Mouse (Mus musculus) megakaryocyte progenitor cell, adult 5-6 weeks (primary cell): ENCODE measurements at regions not wholly inside any gene's neighbourhood (a gene's known extent, or its start where the extent isn't known, plus 50 kb on each side); places are given as distances from the start of the nearest gene placed in this dataset.

Experiments used
- ATAC-seq: replicated peaks from 2 replicates; pipeline ENCODE4 v1.8.0; 2016; ENCODE audit warnings: mild to moderate bottlenecking, moderate TSS enrichment, inconsistent platforms; ENCODE audit not compliant: poor library complexity

DNA sequence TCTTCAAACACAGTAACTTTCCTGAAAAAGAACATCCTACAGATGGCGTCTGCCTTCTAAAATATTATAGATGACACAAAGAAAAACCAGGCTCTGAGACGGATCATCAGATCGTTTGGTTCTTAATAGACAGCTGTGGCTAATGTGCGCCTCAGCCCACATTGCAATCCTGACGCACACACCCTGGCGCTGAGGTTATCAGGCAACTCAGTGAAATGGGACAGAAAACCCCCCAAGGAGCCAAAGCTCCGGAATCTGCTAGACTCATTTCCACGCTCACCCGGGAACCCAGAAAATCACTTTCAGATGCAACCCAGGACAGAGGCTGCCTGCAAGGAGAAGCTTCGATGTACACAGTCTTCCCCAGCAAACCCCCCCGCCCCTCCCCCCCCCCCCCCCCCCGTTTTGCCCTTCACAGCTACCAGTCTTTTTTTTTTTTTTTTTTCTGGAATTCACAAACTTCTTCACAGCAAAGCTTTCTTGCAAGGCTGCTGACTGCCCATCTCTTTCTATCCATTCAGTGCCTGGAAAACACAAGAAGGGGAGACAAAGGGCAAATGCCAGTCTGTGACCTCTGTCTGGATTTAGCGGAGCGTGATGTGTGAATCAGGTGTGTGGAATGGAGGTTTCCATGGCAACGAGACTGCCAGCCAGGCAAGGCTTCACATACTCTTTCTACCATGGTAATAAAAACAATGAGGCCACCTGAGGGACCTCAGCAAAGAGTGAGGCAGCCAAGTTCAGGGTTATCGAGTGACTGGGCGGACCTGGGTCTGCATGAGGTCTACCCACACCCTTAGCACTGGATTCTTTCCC, 286.9 kb downstream of the Gm11361 start:
- no peak for ATAC-seq

DNA sequence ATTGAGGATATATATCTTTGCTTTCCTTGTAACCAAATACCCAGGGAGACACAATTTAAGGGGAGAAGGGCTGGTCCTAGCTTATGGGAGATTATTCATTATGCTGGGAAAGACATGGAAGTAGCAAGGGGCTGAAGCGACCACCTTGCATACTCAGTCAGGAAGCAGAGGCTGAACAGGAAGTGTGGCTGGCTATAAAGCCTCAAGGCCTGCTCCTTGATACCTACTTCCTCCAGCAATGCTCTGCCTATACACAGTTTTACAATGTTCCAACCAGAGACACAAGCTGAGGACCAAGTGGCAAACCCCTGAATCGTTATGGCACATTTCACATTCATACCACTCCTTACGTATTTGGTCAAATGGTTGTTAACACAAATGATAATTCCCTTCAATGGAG, 284.3 kb downstream of the Gm11361 start:
- peak; percentile 60 for ATAC-seq

DNA sequence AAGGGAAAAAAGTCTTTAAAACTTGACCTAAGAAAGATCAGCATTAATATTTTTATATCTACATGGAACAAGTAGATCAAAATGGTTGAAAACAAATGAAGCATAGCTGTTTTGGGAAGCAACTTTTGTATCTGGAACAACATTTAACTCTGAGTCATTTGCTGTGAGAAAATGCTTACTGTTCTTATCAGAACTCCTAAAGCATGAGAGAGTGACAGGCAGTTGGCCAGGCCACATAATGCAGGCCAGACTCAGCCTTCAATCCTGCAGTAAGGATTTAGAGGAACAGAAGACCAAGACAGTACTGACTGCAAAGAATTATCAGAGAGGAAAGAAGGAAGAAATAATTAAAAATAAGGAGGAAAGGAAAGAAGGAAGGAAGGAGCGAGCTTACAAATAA, 275.8 kb downstream of the Gm11361 start:
- no peak for ATAC-seq

GRCm38 (mm10) chr13:28532278-28532677, 274.9 kb downstream of the Gm11361 start:
- no peak for ATAC-seq

GRCm38 (mm10) chr13:28531534-28531999, 274.2 kb downstream of the Gm11361 start:
- peak; percentile 61 for ATAC-seq

DNA sequence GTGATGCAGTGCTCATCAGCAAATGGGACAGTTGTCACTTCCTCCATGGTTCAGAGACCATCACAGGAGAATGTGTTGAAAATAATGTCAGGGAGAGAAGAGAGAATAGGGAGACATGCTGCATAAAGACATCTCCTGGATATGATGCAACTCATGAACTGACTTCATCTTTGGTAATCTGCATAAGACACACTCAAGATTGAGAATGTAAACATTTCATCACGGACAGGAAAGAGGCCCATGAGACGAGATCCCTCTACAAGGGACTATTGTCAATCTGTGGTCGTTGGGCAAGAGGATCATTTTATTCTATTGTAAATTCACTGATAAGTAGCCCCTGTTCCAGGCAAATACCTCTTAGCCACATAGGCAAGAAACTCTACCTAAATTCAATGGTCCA, 273.6 kb downstream of the Gm11361 start:
- ATAC-seq: peak; percentile 76

DNA sequence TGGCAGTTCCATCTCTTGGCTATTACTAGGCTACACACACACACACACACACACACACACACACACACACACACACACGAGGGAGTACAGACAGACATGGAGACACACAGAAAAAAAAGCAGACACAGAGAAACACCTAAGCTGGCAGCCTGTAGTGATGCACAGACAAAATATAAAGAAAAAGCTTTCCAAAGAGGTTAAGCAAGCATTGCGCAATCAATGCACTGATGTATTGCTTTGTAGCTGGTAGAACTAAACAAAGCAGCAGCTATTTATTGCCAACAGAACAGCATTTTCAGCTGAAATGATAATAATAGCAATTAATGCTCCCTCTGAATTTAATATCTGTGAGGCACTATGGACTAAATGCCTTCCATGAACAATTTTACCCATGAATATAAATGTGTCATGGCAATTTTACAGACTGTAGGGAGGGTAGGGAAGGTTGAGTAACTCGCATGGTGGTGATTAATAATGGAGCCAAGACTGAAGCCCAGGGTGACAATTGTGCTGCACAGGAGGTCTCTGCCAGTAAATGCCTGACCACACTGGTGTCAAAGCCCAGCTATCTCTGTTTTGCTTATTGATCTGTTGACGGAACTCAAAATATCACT, 271.7 kb downstream of the Gm11361 start:
- peak; percentile 45 for ATAC-seq

- ATAC-seq: no peak
Observed at GRCm38 (mm10) chr13:28526299-28526698, 269.0 kb downstream of the Gm11361 start.

GRCm38 (mm10) chr13:28524411-28524810, 267.1 kb downstream of the Gm11361 start:
- no peak for ATAC-seq

DNA sequence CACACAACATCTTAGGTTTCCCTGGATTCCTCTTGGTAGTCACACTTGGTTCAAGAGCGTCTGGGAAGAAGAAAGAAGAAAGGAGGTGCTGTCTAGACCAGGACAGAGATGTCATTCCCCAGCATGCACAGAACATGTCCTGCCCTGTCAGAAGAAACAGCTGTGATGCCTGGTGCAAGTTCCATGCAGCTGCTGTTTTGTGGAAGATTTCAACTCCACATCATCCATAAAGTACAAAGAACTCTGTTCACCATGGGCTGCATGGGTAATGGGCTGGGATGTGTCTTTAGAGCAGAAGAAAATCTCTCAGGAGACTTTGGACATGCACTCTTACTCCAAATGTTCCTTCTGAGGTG, 262.8 kb downstream of the Gm11361 start:
- ATAC-seq: no peak

DNA sequence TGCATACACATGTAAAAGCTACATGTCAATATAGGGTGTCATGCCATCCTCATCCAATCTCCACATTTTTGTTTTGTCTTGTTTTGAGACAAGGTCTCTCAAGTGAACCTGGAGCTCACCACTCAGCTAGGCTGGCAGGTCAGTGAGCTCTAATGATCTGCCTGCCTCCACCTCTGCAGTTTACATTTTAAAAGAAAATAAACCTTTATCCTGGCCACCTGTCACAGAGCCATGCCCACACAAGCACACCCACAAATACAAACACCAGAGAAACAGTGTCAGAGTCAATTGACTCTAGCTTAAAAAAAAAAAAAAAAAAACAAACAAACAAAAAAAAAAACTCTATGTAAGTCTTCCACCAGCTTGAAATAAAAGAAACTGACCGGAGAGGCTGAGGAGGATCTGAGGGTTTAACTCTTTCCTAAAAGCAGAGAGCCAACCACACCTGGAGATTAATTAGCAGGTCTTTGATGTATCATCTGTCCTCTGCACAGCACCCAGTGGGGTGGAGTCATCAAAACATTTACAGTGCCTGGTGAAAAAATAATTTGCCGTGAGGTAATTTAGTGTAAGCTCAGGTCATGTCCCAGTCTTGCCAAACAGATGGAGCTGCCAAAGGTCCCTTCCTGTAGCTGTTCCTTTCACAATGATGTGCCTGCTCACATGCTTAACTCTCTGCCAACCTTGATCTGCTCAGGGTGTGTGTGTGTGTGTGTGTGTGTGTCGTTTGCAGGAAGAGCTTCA, 262.2 kb downstream of the Gm11361 start:
- ATAC-seq: no peak

- no peak for ATAC-seq
Observed at GRCm38 (mm10) chr13:28517161-28517560, 259.8 kb downstream of the Gm11361 start.

- ATAC-seq: peak; percentile 32
Observed at GRCm38 (mm10) chr13:28516636-28517035, 259.3 kb downstream of the Gm11361 start.

GRCm38 (mm10) chr13:28514245-28514644, 256.9 kb downstream of the Gm11361 start:
- no peak for ATAC-seq

DNA sequence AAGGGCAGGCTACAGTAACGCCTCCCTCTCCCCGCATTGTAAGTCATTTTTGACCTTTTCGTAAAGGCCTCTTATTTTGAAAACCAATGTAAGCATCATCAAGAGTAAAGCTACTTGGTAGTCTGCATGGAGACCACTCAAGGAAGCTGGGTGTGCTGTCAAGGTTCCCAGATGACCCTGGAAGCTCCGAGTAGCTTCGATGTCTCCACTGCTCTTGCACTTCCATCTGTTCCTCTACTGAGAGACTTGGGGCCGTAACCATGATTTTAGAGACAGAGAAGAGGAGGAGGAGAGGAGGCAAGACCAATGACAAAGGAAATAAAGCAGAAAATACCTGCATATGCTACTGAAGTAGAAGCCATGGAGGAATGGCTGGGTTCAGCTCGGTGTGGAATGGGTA, 256.0 kb downstream of the Gm11361 start:
- no peak for ATAC-seq

- peak; percentile 86 for ATAC-seq
Observed at GRCm38 (mm10) chr13:28512573-28513334, 255.4 kb downstream of the Gm11361 start.

DNA sequence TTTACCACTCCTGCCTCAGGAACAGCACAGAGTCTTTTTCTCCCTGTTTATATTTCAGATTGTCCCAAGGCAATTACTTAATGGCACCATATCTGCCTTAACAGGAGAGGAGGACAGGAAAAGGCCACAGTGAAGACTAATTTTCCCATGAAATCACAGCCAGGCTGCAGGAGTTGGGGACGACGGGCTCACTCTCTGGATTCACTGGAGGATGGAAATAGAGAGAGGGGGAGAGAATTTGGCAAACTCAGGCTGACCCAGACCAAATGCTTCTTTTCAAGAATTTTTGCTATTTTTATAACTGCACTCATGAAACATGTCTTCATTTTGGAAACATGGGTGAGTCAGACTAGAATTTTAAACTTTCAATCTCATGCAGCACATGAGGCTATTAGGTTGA, 250.9 kb downstream of the Gm11361 start:
- no peak for ATAC-seq

DNA sequence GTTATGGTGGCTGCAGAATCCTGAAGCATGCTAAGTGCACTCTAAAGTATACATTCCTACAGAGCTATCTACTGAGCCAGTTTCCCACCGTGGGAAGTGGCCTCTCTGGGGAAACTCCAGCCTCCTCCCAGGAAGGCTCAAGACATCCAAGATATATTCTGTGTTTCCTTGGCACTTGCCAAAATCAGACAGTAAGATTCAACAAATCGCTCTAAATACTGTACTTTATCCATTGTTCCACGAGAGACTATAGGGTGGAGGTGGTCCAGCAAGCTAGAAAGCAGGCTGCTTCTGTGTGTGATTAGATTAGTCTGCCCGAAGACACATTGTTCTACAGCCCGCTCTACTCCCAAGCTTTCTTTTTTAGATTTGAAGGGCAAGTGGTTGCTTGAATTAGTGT, 250.5 kb downstream of the Gm11361 start:
- no peak for ATAC-seq

DNA sequence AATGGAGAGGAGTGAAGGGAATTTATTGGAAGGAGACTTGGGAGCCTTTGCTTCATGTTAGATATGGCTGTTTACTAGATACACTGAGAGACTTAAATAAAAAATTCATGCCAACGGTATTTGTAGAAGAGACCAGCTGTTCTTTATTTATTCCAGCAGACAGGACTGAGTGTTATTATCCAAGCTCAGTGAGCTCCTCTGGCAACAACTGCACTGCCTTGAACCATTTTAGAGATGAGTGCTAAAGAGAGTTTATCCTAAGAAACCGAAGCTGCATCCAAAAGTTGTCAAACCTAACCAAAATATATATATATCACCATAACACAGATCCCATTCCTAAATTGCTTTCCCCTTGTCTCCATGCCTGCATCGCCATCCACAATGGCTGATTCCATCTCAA, 247.0 kb downstream of the Gm11361 start:
- no peak for ATAC-seq

DNA sequence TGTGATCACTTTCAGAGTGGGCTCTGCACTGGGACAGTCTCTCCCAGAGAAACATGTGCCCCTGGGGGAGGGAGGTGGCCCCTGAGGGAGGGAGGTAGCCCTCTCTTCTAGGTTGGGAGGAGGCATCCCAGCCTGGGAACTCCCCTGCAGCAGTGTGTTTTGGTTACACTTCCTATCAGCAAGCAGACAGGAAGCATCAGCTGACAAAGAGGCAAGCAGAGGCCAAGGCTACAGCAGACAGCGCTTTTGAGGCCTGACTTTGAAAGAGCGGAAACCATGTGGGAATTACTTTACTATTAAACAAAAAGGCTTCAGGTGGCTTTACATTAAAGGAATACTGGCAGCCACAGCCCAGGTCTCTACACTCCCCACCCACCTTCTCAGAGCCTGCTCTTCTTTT, 244.8 kb downstream of the Gm11361 start:
- peak; percentile 91 for ATAC-seq

- ATAC-seq: no peak
Observed at GRCm38 (mm10) chr13:28500697-28501096, 243.4 kb downstream of the Gm11361 start.
